Mouse (Mus musculus): ENCODE results near the gene Capza1.
A peak's percentile ranks its signal among the peaks of the same experiment; 100 is the strongest.

GRCm38 (mm10) chr3:104816130-104816529, 48.2 kb downstream of the Capza1 start:
- TF ChIP-seq E2F4 (IDR thresholded peaks at IDR 0.05; ENCODE audit: borderline replicate concordance, low read depth, low read length): no peak
- peak in 2 of 3 experiments; percentile 6 to 26; a peak in 2 of 6 replicates for TF ChIP-seq CTCF (IDR thresholded peaks at IDR 0.05 in 2 of 3, conservative IDR thresholded peaks at IDR 0.05 in 1 of 3; ENCODE audit: control insufficient read depth in 1 of 3, insufficient read depth in 1 of 3, low read depth in 2 of 3, low read length in 3 of 3, poor library complexity in 1 of 3, severe bottlenecking in 1 of 3)
- TF ChIP-seq POLR2A (IDR thresholded peaks at IDR 0.05; ENCODE audit: control insufficient read depth in 1 of 2, insufficient read depth in 1 of 2, low read depth in 1 of 2, low read length in 2 of 2, poor library complexity in 1 of 2): no peak
- TF ChIP-seq TAL1 (IDR thresholded peaks at IDR 0.05; ENCODE audit: low read length): no peak
- no peak for TF ChIP-seq HCFC1 (IDR thresholded peaks at IDR 0.05; ENCODE audit: low read depth, low read length)
- TF ChIP-seq ZKSCAN1 (IDR thresholded peaks at IDR 0.05; ENCODE audit: low read depth, low read length): no peak
- no peak for TF ChIP-seq GATA1 (IDR thresholded peaks at IDR 0.05; ENCODE audit: low read depth, low read length)
- no peak for TF ChIP-seq MAFK (IDR thresholded peaks at IDR 0.05; ENCODE audit: borderline replicate concordance, low read depth, low read length)
- no peak for TF ChIP-seq USF2 (IDR thresholded peaks at IDR 0.05; ENCODE audit: borderline replicate concordance in 1 of 2, insufficient read depth in 1 of 2, low read depth in 1 of 2, low read length in 2 of 2)
- TF ChIP-seq RCOR1 (IDR thresholded peaks at IDR 0.05; ENCODE audit: low read depth, low read length): no peak
- no peak for TF ChIP-seq SMC3 (IDR thresholded peaks at IDR 0.05; ENCODE audit: low read depth, low read length)
- no peak for TF ChIP-seq MEF2A (IDR thresholded peaks at IDR 0.05; ENCODE audit: extremely low read depth, insufficient replicate concordance, low read depth, low read length, poor library complexity, severe bottlenecking)
- TF ChIP-seq ZNF384 (IDR thresholded peaks at IDR 0.05; ENCODE audit: low read depth, low read length): no peak

Measured in MEL (cell line).